Mouse (Mus musculus): ENCODE results near the gene Tmem135. TPM values are rescaled to one million over a fixed set of nuclear protein-coding genes. Genes with fewer than 3 reads are reported as not detected.
"Not testable (repeated sequence)": the region's sequence is repeated elsewhere in the genome, so short reads cannot be mapped to it uniquely, and the experiment has no call there.

Tmem135 gene
- polyA plus RNA-seq, 1 experiment from 2014 or later = 35.7 TPM

DNA sequence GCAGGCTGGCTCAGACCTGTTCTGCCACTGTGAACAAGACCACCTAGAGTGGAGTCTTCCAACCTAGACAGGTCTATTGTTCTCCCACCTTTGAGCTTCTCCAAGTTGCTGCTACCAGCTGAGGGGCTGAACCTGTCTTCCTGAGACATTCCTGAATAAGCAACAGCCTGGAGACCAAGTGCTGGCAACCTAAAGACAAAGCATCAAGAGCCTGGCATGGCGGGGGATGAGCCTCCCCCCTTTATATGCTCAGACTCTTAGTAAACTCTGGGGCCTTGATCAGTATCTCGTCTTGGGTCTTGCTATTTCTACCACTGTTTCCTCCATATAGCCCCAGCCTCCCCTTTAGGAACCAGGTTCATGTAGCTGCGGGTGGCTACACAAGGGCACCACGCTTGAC is 81.3 kb downstream of the Tmem135 start:
- ATAC-seq (ENCODE audit: insufficient number of reproducible peaks, insufficient read depth, low FRiP score, low read depth); H3K4me2 ChIP-seq (replicated peaks; ENCODE audit: low read depth, low read length); H3K36me3 ChIP-seq (ENCODE audit: control insufficient read depth, insufficient read depth, low read length); H3K9ac ChIP-seq (replicated peaks; ENCODE audit: low read depth, low read length); H3K27me3 ChIP-seq (ENCODE audit: control insufficient read depth, insufficient read depth, low read length); H3K4me3 ChIP-seq (ENCODE audit: low read depth, low read length); H3K4me1 ChIP-seq (ENCODE audit: control insufficient read depth, insufficient read depth, low read length); H3K27ac ChIP-seq (ENCODE audit: low read length); H3K9me3 ChIP-seq (ENCODE audit: control insufficient read depth, low read depth, low read length): not testable (repeated sequence)
- 92% methylated on average over 4 of the region's 4 CpGs for WGBS

DNA sequence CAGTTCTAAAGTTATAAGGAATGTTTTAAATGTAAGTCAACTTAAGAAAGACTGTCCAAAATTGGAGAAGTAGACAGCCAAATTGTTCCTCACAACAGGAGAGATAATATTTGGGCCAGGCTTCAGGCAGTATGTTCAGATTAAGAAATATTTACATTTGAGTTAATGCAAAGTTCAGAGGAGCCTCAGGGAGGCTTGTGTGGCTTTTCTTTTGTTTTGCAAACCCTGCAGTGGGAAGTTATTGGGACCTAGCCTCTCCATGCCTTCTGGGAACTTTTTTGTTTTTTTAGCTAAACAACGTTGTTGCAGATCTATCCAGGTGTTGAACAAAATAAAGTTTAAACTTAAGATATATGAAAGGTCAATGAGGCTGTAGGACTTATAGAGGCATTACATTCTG is 84.7 kb downstream of the Tmem135 start:
- Histone ChIP-seq H3K4me2 (replicated peaks; ENCODE audit: low read depth, low read length) (no peak overlapping the region), H3K9ac (replicated peaks; ENCODE audit: low read depth, low read length) (no peak overlapping the region), H3K27ac (ENCODE audit: low read length) (no peak overlapping the region), H3K4me1 (ENCODE audit: control insufficient read depth, insufficient read depth, low read length) (0 out of 2 replicates have a peak, but pooled peaks cover 2% of the 10 kb centered on the region), H3K9me3 (ENCODE audit: control insufficient read depth, low read depth, low read length) (no peaks in the 10 kb centered on the region), H3K27me3 (ENCODE audit: control insufficient read depth, insufficient read depth, low read length) (no peaks in the 10 kb centered on the region), H3K36me3 (ENCODE audit: control insufficient read depth, insufficient read depth, low read length) (no peaks in the 10 kb centered on the region), H3K4me3 (ENCODE audit: low read depth, low read length) (no peak overlapping the region)
- no peak for ATAC-seq (ENCODE audit: insufficient number of reproducible peaks, insufficient read depth, low FRiP score, low read depth)
- 49% methylated on average over 1 of the region's 1 CpGs for WGBS

DNA sequence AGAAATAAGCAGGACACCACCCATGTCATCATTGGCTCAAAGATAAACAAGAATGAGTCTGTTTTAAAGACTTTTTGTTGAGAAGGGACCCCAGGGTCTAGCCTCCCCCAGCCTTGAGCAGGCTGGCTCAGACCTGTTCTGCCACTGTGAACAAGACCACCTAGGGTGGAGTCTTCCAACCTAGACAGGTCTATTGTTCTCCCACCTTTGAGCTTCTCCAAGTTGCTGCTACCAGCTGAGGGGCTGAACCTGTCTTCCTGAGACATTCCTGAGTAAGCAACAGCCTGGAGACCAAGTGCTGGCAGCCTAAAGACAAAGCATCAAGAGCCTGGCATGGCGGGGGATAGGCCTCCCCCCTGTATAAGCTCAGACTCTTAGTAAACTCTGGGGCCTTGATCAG is 86.9 kb downstream of the Tmem135 start:
- H3K36me3 ChIP-seq (ENCODE audit: control insufficient read depth, insufficient read depth, low read length); ATAC-seq (ENCODE audit: insufficient number of reproducible peaks, insufficient read depth, low FRiP score, low read depth); H3K4me1 ChIP-seq (ENCODE audit: control insufficient read depth, insufficient read depth, low read length); H3K4me2 ChIP-seq (replicated peaks; ENCODE audit: low read depth, low read length); H3K9ac ChIP-seq (replicated peaks; ENCODE audit: low read depth, low read length); H3K27me3 ChIP-seq (ENCODE audit: control insufficient read depth, insufficient read depth, low read length); H3K9me3 ChIP-seq (ENCODE audit: control insufficient read depth, low read depth, low read length); H3K27ac ChIP-seq (ENCODE audit: low read length); H3K4me3 ChIP-seq (ENCODE audit: low read depth, low read length): not testable (repeated sequence)
- WGBS = 89% methylated on average over 1 of the region's 1 CpGs

DNA sequence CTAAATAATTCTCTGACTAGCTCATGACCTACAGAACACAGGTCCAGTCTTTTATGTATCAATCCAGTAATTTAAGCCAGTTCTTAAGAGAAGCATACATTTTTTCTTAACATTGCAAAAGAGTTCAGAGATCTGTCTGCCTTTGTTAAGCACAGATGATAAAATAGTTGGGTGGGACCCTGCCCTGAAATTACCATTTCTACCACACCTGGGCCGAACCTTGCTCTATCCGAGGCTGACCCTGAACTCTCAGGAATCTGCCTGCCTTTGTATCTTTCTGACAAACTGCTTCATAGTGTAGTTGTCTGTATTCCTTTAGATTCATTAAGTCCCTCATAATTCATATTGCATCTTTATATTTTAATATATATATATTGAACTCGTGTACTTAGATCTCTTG is 87.9 kb downstream of the Tmem135 start:
- H3K27me3 ChIP-seq (ENCODE audit: control insufficient read depth, insufficient read depth, low read length) = no peaks in the 10 kb centered on the region
- no peak overlapping the region for H3K9ac ChIP-seq (replicated peaks; ENCODE audit: low read depth, low read length)
- H3K4me2 ChIP-seq (replicated peaks; ENCODE audit: low read depth, low read length) = no peak overlapping the region
- ATAC-seq (ENCODE audit: insufficient number of reproducible peaks, insufficient read depth, low FRiP score, low read depth) = no peak
- 84% methylated on average over 3 of the region's 3 CpGs for WGBS
- H3K9me3 ChIP-seq (ENCODE audit: control insufficient read depth, low read depth, low read length) = no peaks in the 10 kb centered on the region
- no peaks in the 10 kb centered on the region for H3K36me3 ChIP-seq (ENCODE audit: control insufficient read depth, insufficient read depth, low read length)
- no peak overlapping the region for H3K4me3 ChIP-seq (ENCODE audit: low read depth, low read length)
- H3K27ac ChIP-seq (ENCODE audit: low read length) = no peak overlapping the region
- H3K4me1 ChIP-seq (ENCODE audit: control insufficient read depth, insufficient read depth, low read length) = no peaks in the 10 kb centered on the region

DNA sequence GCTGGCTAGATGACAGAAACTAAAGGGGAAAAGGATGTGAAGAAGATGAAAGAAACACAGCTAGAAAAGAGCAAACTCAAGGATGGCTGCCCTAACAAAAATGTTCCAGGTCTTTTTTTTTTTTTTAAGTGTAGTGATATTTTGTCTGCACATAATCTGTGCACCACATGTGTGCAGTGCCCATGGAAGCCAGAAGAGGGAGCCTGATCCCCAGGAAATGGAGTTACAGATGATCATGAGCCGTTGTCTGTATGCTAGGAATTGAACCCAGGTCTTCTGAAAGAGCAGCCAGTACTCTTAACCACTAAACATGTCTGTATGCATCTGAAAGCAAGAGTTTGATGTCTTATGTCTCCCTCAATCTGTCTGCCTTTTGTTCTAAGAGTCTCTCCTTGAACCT is 92.5 kb downstream of the Tmem135 start:
- H3K27me3 ChIP-seq (ENCODE audit: control insufficient read depth, insufficient read depth, low read length) = no peaks in the 10 kb centered on the region

DNA sequence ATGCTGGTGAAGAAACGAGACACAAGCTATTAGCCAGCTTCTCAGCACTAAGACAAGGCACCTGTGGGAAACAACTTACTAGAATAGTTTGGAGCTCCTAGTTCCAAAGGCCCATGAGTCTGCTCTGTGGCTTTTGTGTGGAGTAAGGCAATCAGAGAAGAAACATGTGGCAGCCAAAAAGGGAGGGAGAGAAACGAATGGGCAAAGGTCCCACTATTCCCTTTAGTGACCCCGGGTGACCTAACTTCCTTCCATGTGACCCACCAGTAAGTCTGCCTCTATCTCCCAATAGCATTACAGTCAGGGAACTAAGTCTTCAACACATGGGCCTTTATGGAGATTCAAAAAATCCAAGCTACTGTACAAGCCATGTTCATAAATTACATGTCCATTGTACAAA is 95.1 kb downstream of the Tmem135 start:
- H3K9me3 ChIP-seq (ENCODE audit: control insufficient read depth, low read depth, low read length) = no peaks in the 10 kb centered on the region
- no peak overlapping the region for H3K4me2 ChIP-seq (replicated peaks; ENCODE audit: low read depth, low read length)
- H3K4me3 ChIP-seq (ENCODE audit: low read depth, low read length) = no peak overlapping the region
- H3K4me1 ChIP-seq (ENCODE audit: control insufficient read depth, insufficient read depth, low read length) = no peaks in the 10 kb centered on the region; the same call in 1 of the 2 replicates
- H3K9ac ChIP-seq (replicated peaks; ENCODE audit: low read depth, low read length) = no peak overlapping the region
- H3K27ac ChIP-seq (ENCODE audit: low read length) = no peak overlapping the region
- peaks cover 3% of the 10 kb centered on the region; the same call in 1 of the 2 replicates for H3K36me3 ChIP-seq (ENCODE audit: control insufficient read depth, insufficient read depth, low read length)
- ATAC-seq (ENCODE audit: insufficient number of reproducible peaks, insufficient read depth, low FRiP score, low read depth) = no peak
- 73% methylated on average over 3 of the region's 3 CpGs for WGBS
- H3K27me3 ChIP-seq (ENCODE audit: control insufficient read depth, insufficient read depth, low read length) = no peaks in the 10 kb centered on the region

More for the DNA sequence above, 92.5 kb downstream of the Tmem135 start:
- Histone ChIP-seq H3K4me1 (ENCODE audit: control insufficient read depth, insufficient read depth, low read length) (no peaks in the 10 kb centered on the region; the same call in 1 of the 2 replicates), H3K36me3 (ENCODE audit: control insufficient read depth, insufficient read depth, low read length) (no peaks in the 10 kb centered on the region), H3K9ac (replicated peaks; ENCODE audit: low read depth, low read length) (no peak overlapping the region), H3K9me3 (ENCODE audit: control insufficient read depth, low read depth, low read length) (no peaks in the 10 kb centered on the region), H3K27ac (ENCODE audit: low read length) (no peak overlapping the region), H3K4me2 (replicated peaks; ENCODE audit: low read depth, low read length) (no peak overlapping the region), H3K4me3 (ENCODE audit: low read depth, low read length) (no peak overlapping the region)
- ATAC-seq (ENCODE audit: insufficient number of reproducible peaks, insufficient read depth, low FRiP score, low read depth) = no peak
- WGBS = 85% methylated on average over 1 of the region's 1 CpGs

DNA sequence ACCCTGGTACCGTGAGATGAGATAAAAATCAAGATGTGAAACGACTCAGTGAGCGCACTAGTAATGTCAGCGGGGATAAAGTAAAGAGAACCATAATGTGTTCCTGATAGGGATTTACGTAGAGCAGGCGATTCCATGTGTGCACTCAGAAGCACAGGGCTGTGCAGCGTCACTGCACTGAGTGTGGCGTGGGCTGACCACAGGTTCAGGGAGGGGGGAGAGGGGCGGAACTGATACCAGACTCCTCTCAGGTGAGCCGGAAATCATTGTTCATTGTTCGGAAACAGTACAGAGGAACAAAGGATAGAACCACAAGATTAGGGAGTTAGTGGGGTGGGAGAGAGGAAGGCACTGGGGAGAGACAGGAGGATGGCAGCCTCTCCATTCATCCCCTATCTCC is 95.8 kb downstream of the Tmem135 start:
- Histone ChIP-seq H3K9me3 (ENCODE audit: control insufficient read depth, low read depth, low read length) (no peaks in the 10 kb centered on the region), H3K27ac (ENCODE audit: low read length) (no peak overlapping the region), H3K27me3 (ENCODE audit: control insufficient read depth, insufficient read depth, low read length) (no peaks in the 10 kb centered on the region), H3K4me1 (ENCODE audit: control insufficient read depth, insufficient read depth, low read length) (no peaks in the 10 kb centered on the region; the same call in 1 of the 2 replicates), H3K4me2 (replicated peaks; ENCODE audit: low read depth, low read length) (no peak overlapping the region), H3K9ac (replicated peaks; ENCODE audit: low read depth, low read length) (no peak overlapping the region), H3K36me3 (ENCODE audit: control insufficient read depth, insufficient read depth, low read length) (peaks cover 3% of the 10 kb centered on the region; the same call in 1 of the 2 replicates), H3K4me3 (ENCODE audit: low read depth, low read length) (no peak overlapping the region)
- 73% methylated on average over 11 of the region's 11 CpGs for WGBS
- no peak for ATAC-seq (ENCODE audit: insufficient number of reproducible peaks, insufficient read depth, low FRiP score, low read depth)

DNA sequence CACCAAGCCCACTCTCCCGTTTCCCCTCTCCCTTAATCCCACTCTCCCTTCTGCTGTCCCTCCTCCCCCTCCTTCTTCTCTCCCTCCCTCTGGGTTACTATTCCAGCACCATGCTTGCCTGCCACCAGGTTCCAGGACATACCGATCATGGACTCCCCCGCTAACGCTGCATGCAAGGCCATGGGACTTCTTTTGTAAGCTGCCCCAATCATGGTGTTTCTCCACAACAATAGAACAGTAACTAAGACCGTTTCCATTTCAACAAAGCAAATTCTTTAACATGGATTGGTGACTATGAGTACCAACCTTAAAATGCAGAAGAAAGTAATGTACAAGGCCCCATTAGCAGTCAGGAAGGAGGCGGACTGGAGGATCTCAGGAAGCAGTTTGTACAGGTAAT is 97.2 kb downstream of the Tmem135 start:
- Histone ChIP-seq H3K4me1 (ENCODE audit: control insufficient read depth, insufficient read depth, low read length) (no peaks in the 10 kb centered on the region; the same call in 1 of the 2 replicates), H3K9me3 (ENCODE audit: control insufficient read depth, low read depth, low read length) (no peaks in the 10 kb centered on the region), H3K27ac (ENCODE audit: low read length) (no peak overlapping the region), H3K27me3 (ENCODE audit: control insufficient read depth, insufficient read depth, low read length) (no peaks in the 10 kb centered on the region), H3K4me3 (ENCODE audit: low read depth, low read length) (no peak overlapping the region), H3K36me3 (ENCODE audit: control insufficient read depth, insufficient read depth, low read length) (peaks cover 3% of the 10 kb centered on the region; the same call in 1 of the 2 replicates), H3K4me2 (replicated peaks; ENCODE audit: low read depth, low read length) (no peak overlapping the region), H3K9ac (replicated peaks; ENCODE audit: low read depth, low read length) (no peak overlapping the region)
- ATAC-seq (ENCODE audit: insufficient number of reproducible peaks, insufficient read depth, low FRiP score, low read depth) = no peak
- 84% methylated on average over 6 of the region's 6 CpGs for WGBS

DNA sequence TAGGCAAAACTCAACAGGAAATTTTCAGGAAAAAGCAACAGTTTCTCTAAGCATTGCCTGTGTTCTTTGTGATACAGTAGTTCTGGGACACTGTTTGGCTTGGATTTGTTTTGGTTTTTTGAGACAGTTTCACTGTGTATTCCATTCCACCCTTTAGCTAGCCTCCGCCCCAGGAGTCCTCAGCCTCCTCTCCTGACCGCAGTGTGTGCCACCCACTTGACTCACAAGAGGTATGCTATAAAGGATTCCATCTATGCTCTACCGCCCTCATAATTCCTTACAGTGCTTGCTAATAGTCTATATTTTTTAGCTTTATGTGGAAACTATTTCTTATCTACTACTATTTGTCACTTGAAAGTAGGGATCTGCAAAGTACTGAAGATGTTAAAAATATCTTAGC is 99.1 kb downstream of the Tmem135 start:
- Histone ChIP-seq H3K27ac (ENCODE audit: low read length) (no peak overlapping the region), H3K4me2 (replicated peaks; ENCODE audit: low read depth, low read length) (no peak overlapping the region), H3K36me3 (ENCODE audit: control insufficient read depth, insufficient read depth, low read length) (peaks cover 5% of the 10 kb centered on the region; the same call in 1 of the 2 replicates), H3K9ac (replicated peaks; ENCODE audit: low read depth, low read length) (no peak overlapping the region), H3K4me3 (ENCODE audit: low read depth, low read length) (no peak overlapping the region), H3K27me3 (ENCODE audit: control insufficient read depth, insufficient read depth, low read length) (no peaks in the 10 kb centered on the region), H3K9me3 (ENCODE audit: control insufficient read depth, low read depth, low read length) (no peaks in the 10 kb centered on the region), H3K4me1 (ENCODE audit: control insufficient read depth, insufficient read depth, low read length) (no peaks in the 10 kb centered on the region; the same call in 1 of the 2 replicates)
- ATAC-seq (ENCODE audit: insufficient number of reproducible peaks, insufficient read depth, low FRiP score, low read depth) = no peak
- 89% methylated on average over 3 of the region's 3 CpGs for WGBS

Measured in stomach, embryonic 14.5 days (tissue).